15 mouse cellular contexts compared by ENCODE assay signal in genomic region chr9:86393586-86394272, GRCm38 (mm10).
DNase-seq lines count a peak whose midpoint lies in the region; ATAC-seq and TF ChIP-seq lines count a peak whose summit lies in the region.
"Had no signal": no experiment of that assay in that cellular context is flagged by ENCODE, and none has a peak within 500 bp of the region (broad histone marks: within the 10 kb centered on the region; RNA-seq: fewer than 3 reads in every experiment).

No protein-coding gene starts in this region.

- H3K9me3 ChIP-seq in megakaryocyte, embryonic 14.5 days: peaks cover 6% of the 10 kb centered on the region
- H3K9me3 ChIP-seq: limb, embryonic 15.5 days had no signal

- peak; percentile 52; the same call in 1 of the 2 replicates for ATAC-seq in frontal cortex, adult (ENCODE audit: low TSS enrichment)
- no peak for ATAC-seq in megakaryocyte, adult 5-6 weeks (ENCODE audit: poor library complexity, severe bottlenecking)
- 0 out of 2 replicates have a peak, but pooled peaks have one; percentile 39 for ATAC-seq in common myeloid progenitor, adult 5-6 weeks (replicated peaks; ENCODE audit: low read depth, poor library complexity, severe bottlenecking)
- ATAC-seq: activated CD4-positive, CD25-positive, alpha-beta regulatory T cell, adult 4 months; forebrain, embryonic 16.5 days had no signal

- no peak overlapping the region for H3K27ac ChIP-seq in kidney, adult 2 months (ENCODE audit: insufficient read depth, low read depth, low read length)
- H3K27ac ChIP-seq: left cerebral cortex, adult 2 months; limb, embryonic 15.5 days; stomach, postnatal 0 days had no signal

- WGBS in kidney, adult 2 months: 50% methylated on average over 8 of the region's 8 CpGs

- DNase-seq in frontal cortex, postnatal 10 days (ENCODE audit: low spot score in 2 of 2): no peak
- peak; percentile 27 for DNase-seq in thymus, postnatal 25 days
- DNase-seq in left cerebral cortex, postnatal 14 days (ENCODE audit: low spot score in 2 of 2): no peak
- no peak for DNase-seq in kidney, adult 2 months
- DNase-seq: B cell, adult 2 months; gastrocnemius, postnatal 36 days had no signal

- no peaks in the 10 kb centered on the region for H3K27me3 ChIP-seq in megakaryocyte, embryonic 14.5 days (replicated peaks)
- H3K27me3 ChIP-seq in kidney, adult 2 months (replicated peaks; ENCODE audit: control insufficient read depth, insufficient read depth, low read length): no peaks in the 10 kb centered on the region
- H3K27me3 ChIP-seq: limb, embryonic 15.5 days had no signal

- H3K36me3 ChIP-seq in megakaryocyte, embryonic 14.5 days (replicated peaks; ENCODE audit: low read length): no peaks in the 10 kb centered on the region
- no peaks in the 10 kb centered on the region for H3K36me3 ChIP-seq in kidney, adult 2 months (ENCODE audit: control insufficient read depth, insufficient read depth, low read length)
- H3K36me3 ChIP-seq: limb, embryonic 15.5 days had no signal

- no peak for TF ChIP-seq CTCF in kidney, adult 2 months (conservative IDR thresholded peaks at IDR 0.05; ENCODE audit: insufficient read depth, insufficient read length, low read depth, low read length)

- H3K4me1 ChIP-seq in megakaryocyte, embryonic 14.5 days: peaks cover 12% of the 10 kb centered on the region
- H3K4me1 ChIP-seq in kidney, adult 2 months (ENCODE audit: control insufficient read depth, insufficient read depth, low read length): no peaks in the 10 kb centered on the region
- H3K4me1 ChIP-seq: limb, embryonic 15.5 days had no signal

- intact Hi-C loops in left cerebral cortex, postnatal 14 days (cut with DNase I): no loop called here

- TF ChIP-seq POLR2A in kidney, adult 2 months (IDR thresholded peaks at IDR 0.05; ENCODE audit: low read depth, low read length): no peak

- H3K4me3 ChIP-seq in megakaryocyte, embryonic 14.5 days (replicated peaks): peak overlapping the region; percentile 14
- no peak overlapping the region for H3K4me3 ChIP-seq in kidney, adult 2 months (ENCODE audit: insufficient read depth, low read depth, low read length)
- H3K4me3 ChIP-seq: left cerebral cortex, adult 2 months; limb, embryonic 15.5 days had no signal
